Mouse (Mus musculus) MN1 (cell line): ENCODE data around the gene Slc25a36.

Experiments
- DNase-seq: peaks from one replicate; pipeline ENCODE4 v3.0.0-alpha.2; 2016; ENCODE audit warnings: low spot score

The Slc25a36 gene

DNA sequence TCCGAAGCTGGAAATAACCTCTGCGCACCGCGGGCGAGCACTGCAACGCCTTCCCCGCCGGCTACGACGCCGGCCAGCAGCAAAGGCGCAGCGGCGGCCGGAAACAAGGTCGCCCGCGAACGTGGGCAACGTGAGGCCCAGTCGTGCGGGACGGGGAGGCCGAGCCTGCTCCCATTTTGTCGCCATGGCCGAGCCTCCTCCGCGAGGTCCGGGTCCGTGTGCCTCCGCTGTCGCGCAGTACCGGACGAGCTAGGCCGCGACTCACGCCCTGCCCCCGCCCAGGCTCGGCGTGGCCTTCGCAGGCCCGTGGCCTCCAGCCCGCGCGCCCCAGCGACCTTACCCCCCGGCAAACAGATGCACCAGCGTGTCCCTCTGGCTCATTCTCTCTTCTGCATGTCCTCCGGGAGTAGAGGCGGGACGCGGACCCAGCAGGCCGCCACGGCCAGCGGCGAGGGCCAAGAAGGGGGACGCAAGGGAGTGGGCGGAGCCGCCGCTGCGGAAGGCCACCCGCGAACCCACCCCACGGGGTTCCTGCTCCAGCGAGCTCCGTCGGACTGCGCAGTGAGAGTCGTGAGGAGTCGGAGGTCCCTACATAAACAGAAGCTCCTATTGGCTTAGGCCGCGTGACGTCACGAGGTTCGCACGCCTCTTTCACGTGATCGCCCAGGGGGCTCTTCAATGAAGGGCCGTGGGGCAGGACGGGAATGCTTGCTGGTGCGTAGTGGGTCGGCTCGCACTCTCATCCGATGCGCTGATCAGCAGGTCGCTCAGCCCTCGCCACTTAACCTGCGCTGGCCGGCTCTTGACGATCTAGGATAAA lies at the start of gene Slc25a36:
Gene Slc25a36, minus strand, starts transcription at position 587 of the 820 bp plus-strand sequence.
- DNase-seq = peak; percentile 95

DNA sequence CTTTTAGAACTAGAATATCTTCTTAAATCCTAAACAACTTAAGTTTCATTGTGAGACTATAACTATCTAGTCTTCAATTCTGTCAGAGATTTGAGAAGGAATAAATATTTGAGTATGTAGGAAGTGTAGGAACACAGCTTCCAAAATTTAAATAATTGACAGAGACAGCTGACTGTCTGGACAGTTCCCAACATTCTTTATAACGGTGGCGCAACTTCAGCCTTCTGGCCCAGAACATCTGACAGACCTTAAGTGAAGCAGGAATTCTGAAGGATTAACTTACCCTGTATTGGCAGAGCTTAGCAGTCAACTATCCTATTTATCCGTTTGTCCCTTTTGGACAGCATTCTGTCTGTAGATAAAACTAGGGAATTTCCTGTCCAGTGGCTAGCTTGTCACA lies 47.5 kb upstream of the Slc25a36 start:
- DNase-seq = no peak

DNA sequence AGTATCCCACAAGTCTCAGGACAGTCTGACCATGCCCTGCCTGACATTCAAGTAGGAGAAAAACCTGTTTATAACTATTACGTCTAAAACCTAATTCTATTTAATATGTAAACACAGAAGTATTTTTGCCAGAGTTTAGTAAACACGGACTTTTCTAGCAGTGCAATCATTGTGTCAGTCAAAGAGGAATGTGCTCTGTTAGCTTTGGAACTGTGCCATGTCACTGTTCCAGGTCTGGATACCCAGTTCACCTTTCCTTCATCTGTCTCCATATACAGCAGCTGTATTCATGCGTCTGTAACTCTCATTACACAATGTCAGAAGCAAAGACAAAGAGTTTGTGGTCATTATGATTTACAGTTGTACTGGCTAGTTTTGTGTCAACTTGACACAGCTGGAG lies 45.0 kb upstream of the Slc25a36 start:
- no peak for DNase-seq

DNA sequence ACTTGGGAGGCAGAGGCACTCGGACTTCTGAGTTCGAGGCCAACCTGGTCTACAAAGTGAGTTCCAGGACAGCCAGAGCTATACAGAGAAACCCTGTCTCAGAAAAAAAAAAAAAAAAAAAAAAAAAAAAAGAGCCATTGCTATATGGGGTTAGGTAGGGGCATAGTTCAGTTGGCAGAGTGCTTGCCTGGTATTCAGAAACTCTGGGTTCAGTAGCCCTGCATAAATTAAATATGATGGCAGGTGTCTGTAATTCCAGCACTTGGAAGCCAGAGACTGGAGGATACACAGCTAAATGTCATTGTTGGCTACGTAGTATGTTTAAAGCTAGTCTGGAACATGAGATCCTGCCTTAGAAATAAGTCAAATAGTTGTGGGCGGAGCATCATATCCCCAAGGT lies 44.0 kb upstream of the Slc25a36 start:
- DNase-seq = no peak

DNA sequence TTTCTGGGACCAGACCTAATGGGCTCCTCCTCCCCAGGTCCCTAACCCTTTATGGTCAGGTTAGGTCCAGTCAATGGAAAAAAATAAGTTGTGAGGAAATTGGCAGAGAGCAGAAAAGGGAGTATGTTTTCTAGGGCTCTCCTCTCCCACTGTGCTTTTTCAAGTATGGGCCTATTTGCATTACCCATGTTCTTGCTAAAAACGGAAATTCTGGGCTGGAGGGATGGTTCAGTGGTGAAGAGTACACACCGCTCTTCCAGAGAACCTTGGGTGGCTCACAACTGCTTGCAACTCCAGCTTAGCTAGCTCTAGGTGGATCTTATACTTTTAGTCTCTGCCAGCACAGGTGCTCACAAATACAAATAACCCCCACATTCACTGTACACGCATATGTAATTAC lies 42.0 kb upstream of the Slc25a36 start:
- DNase-seq = no peak

DNA sequence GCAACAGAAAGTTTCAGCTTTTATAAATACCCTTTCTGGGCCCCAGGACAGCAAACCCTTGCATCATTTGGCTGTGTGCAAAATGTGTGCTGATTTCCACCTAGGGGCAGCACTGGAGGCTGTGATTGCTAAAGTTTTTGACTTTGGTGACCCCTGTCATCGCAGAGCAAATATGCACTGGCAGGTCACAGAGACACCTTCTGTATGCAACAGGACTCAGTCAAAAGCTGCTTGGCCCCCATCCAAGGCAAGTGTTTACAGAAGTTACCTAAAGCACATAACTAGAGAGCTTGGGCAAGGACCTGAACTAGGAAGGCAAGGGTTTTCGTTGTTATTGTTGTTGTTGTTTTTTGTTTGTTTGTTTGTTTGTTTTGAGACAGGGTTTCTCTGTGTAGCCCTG lies 36.3 kb upstream of the Slc25a36 start:
- DNase-seq = no peak

DNA sequence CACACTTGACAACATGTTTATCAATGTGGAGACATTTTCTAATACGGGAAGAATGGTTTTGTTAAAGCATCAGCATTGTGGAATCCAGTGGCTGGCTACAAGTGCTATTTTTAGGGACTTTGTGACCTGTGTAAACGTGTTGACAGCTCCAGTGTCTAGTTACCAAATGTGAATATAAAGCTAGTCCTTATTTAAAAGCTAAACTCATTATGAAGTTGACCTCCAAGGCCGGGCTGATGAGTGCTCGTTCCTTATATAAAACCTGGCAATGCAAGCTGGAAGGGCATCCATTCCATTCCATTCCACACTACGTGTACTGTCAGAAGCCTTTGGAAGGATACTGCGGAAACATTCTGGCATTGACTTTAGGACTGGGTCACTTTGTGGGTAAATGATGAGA lies 34.4 kb upstream of the Slc25a36 start:
- no peak for DNase-seq

DNA sequence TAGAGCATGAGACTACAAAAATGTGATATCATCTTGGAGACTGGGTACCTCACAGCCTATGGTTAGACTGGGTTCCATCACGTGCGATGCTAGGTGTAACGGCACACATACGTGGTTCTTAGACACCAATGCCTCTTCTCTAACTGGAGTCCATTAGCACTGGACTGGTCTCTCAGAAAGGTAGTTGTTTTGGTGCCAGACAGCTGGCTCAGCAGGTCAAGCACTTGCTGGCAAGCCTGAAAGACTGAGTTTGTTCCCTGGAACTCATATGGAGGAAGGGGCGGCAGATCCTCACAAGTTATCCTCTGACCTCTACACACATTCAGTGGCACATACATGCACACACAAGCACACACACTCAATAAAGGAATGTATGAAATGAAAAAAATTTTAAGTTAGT lies 32.5 kb upstream of the Slc25a36 start:
- DNase-seq = no peak

DNA sequence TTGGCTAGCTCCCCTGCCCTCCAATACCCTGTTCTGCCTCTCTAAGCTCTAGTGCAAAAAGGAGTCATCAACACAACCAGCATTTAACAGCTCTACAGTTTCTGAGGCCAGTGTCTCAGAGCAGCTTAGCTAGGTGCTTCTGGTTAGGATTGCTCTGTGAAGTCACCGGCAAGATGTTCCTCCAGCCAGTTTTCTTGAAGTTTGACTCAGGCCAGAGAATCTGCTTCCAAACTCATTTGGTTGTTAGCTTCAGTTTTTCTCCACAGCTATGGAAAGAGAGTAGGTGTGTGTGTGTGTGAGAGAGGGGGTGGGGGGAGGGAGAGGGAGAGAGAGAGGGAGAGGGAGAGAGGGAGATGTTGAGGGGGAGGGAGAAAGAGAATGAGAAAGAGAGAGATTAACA lies 31.6 kb upstream of the Slc25a36 start:
- DNase-seq = no peak

DNA sequence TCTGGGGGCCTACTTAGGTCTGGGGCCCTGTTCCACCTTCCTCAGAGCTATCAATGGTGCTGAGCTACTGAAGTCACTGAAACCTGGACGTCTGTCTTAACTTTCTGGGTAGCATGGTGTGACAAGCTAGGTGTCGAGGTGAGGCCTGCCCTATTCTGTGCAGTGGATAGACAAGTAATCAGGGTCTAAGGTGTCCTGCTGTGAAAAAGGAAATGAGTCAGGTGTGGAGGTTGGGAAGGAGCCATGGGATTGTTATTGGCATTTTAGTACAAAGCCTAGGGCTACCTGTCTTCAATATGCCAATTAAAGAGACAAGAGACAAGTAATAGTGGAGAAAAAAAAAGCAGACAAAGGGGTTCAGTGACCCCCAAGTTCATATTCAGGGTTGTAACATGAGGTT lies 30.8 kb upstream of the Slc25a36 start:
- no peak for DNase-seq

DNA sequence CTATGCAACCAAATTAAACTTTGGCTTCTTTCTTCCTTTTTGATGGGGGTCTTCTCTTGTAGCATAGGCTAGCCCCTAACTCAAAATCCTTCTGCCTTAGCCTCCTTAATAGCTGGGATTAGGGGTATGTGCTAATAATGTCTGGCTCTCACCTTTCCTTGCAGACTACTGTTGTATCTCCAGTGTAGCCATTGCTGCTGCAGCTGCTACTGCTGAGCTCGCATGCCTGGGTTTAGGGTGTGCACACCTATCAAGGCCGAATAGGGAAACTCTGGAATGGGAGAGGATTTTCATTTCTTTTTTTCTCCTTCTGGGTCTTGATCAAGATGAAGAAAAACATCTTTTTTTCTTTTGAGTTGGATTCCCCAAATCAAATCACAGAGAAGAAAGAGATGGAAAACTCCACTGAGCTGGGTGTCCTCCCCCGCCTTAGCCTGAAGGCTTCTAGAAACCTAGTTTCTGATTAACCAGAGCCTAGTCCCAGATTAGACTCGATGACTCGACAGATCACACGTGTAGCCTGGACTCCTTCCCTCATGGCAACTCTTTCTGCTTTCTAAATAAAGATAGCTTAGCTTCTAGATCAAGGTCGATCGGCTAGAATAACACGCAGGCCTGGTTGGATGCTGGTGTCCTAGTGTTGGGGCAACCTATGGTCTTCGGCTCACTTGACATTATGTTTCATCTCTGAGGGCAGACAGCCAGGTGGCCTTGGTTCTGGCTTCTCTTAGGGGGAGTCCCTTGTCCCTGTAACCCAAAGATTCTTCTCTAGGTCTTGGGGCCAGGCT lies 29.4 kb upstream of the Slc25a36 start:
- no peak for DNase-seq

DNA sequence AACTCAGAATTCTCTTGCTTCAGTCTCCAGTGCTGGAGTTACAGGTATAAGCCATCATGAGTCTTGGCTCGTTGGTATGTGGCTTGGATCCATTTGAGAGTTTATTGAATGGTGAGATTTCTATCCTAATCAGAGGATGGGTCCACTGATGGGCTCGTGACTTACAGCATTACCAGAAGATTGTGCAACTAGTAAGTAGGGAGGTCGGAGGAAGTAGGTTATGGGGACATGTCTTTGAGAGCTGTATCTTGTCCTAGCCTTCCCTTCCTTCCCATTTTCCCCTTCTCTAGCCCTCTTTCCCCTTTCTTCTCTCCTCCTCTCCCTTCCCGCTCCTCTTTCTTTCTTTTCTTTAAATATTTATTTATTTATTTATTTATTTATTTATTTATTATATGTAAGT lies 26.7 kb upstream of the Slc25a36 start:
- DNase-seq = no peak

DNA sequence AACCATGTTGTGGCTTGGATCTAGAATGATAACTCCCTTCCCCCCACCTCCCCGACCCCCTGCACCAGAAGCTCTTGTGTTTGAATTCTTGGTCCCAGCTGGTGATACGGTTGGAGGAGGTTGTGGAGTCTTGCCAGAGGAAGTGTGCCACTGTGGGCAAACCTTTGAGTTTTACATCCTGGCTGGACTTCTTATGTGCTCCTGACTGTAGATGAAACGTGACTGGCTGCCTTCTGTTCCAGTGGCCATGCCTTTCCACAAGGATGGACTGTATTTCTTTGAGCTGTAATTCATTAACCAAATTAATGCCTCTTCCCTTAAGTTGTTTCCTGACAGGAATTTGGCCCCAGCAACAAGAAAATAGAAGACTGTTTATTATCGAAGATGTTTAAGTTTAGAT lies 26.2 kb upstream of the Slc25a36 start:
- no peak for DNase-seq

DNA sequence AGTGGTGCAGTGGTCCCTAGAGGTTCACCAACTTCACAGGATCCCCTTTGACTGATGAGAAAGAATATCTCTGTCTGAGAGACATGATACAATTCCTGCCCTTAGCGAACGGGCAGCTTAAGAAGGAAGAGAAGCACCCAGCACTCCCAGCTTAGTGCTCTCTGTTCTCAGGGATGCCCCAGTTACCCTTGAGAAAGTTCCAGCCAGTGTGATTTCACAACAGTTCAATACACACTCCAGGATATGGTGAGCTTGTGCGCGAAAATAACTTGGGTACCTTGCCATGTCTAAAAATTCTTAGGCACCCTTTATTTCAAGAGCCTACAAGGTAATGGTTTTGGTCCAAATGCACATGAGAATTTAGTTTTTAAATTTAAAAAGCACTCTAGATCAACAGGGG lies 24.9 kb upstream of the Slc25a36 start:
- no peak for DNase-seq

DNA sequence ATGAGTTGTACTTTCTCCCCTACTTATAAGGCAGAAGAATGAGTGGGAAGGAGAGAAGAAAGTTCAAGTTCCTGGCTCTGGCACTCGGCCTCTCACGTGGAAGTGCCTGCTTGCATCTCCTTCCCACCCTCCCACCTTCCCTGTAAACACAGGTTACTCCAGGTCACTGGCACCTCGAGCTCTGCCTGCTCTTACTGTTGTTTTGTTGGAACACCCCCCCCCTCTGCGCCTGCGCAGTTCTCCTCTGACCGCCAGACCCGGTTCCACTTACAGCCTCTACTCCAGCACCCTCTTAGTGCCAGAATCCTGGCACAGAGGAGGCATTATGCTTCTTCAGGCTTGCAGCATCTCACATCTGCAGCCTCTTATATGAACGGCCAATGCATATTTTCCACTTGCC lies 22.2 kb upstream of the Slc25a36 start:
- no peak for DNase-seq

DNA sequence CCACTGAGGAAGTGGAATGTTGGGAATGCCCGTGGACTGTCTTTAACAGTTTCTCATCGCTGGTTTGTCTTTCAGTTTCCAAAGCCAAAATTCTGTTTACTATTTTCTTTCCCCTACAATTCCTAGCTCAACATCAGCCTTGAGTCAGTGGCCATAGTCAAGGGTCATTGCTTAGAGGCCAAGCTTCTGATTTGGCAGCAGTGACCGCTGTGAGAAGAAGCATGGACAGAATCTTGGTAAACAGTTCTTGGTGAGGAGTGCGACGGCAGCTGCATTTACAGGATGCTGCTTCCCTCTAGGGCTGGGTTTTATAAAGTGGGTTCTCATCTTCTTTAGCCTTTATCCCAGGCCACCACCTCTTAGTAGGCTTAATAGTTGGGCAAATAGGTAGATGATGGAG lies 19.0 kb upstream of the Slc25a36 start:
- DNase-seq = no peak

DNA sequence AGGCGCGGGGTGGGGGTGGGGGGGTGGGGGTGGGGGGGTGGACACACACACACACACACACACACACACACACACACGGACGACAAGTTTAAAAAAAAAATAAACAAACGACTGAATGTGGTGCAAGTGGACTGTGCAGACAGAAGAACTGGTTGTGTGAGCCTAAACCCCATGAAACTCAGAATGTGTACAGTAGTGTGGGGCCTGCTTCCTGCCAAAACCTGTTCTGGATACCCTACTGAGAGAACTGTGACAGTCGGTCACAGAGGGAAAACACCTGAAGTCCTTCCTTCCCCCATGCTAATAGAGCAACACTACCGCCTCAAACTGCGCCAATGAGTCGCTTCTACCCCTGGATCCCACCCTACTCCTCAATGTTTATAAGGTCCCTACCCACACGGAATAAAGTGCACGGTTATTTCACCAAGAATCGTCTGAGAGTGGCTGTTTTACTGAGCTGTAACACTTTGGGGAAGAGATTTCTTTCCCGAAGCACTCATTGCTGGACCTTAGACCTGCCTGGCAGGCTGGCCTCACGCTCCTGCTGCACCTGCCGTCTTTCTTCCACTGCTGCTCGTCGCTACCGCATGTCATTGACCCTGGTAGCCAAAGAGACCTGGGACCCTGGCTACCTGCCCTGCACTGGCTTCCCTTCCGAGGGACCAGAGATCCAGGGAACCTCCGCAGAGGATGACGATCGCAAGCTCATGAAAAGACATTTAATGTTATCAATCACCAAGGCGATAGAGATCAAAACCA lies 13.2 kb upstream of the Slc25a36 start:
- no peak for DNase-seq

DNA sequence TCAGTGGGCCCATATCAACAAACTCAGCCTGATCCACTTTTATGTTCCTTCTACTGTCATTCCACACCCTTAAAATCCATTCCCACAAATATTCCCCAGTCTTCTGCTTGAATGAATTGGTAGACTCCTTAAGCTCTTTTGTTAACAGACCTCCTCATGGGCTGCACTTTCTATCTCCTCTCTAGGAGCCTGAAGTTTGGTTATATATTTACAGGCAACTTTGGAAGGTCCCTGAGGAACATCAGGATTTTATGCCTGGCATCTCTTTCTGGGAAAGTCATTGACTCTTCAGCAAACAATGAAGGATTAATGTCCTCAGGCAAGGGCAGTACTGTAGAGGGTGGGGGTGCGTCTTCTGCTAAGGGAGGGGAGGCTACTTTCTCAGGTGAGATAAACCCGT lies 10.5 kb upstream of the Slc25a36 start:
- DNase-seq = no peak

DNA sequence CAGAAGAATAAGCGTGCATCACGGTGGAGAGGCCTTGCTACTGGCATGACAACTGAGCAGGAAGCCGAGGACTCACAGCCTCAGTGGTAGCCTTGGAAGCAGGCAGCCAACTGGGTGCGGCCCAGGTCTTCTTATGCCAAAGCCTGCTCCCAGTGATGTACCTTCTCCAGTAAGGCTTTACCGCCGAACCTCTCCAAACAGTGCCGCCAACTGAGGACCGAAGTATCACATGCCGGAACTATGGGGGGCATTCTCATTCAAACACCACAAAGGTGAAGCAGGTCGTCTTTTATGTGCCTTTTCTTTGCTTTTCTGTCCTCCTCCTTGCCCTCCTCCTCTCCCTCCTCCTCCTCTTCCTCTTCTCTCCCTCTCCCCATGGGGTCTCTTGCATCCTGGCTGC lies 3.3 kb upstream of the Slc25a36 start:
- no peak for DNase-seq

DNA sequence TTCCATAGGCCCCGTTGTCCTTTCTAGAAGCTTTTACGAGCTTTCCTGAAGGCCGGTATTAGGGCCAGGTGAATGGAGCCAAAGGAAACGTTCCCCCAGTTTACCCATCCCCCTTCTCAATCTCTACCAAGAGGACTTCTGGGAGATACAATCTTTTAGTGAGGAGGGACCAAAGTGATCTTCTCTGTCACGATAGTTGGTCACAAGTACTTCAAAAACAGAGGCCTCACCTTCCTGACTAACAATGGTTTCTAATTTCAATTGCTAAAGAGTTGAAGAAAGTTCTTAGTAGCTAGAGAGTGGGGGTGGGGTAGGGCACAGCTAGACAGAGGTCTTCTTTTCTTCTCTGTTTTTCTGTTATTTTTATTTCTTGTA lies 2.6 kb upstream of the Slc25a36 start:
- DNase-seq = no peak

DNA sequence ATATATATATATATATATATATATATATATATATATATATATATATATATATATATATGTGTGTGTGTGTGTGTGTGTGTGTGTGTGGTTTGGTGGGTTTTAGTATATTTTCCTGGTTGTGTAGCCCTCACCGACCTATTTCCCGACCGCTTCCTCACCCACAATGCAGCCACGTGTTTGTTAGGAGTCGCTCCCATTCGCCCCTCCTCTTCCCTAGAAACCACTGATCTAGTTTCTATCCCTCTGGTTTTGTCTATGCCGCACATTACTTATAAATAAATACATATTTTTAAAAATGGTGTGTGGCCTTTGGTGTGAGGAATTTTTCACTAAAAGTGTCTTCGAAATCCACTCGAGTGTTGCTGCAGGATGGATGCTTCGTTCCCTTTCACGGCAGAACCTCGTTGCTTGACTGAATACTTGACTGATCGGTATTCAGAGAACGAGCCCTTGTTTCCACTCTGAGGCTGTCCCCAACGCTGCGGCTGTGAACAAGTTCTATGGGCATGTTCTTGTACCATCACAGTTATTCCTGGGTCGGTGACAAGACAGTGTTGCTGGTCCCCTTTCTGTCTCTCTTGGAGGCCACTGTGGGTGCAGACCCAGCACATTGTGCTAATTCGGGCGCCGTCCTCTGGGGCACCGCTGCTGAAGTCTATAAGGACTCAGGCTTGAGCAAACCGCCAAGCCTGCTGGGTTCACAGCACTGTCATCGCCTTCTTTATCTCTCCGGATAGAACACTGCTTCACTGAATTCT lies 2.0 kb upstream of the Slc25a36 start:
- no peak for DNase-seq

DNA sequence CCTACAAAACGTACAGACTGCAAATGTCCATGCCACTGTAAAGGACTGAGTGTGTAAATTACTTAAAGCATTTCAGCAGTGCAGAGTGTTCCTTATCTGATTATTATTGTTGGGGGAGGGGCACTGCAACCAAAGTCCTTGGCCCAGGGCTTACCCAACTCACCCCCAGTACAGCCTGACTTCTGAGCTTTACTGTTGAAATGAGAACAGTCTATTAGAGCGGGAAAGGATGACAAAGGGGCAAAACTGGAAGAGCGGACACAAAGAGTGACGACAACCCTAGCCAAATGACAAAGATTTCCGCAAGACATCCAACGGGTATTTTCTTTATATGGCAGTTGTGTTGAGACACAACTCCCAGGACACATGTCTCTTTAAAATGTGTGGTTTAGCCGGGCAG lies 1.3 kb upstream of the Slc25a36 start:
- DNase-seq = no peak
